Mouse (Mus musculus) liver, postnatal 0 days (tissue): Measurements from ENCODE around the gene Nfat5. TPM values are rescaled to one million over a fixed set of nuclear protein-coding genes. Genes with fewer than 3 reads are reported as not detected.

Experiments used
- ATAC-seq: fragments of 200-750 bp; cut with Nextera tagmentation; 2 replicates; pipeline ENCODE4 v1.8.0; 2017; ENCODE audit warnings: mild to moderate bottlenecking, moderate library complexity
- DNase-seq: peaks from one replicate; pipeline ENCODE4 v3.0.0-alpha.2; 2016
- H3K27ac ChIP-seq: fragments of 300-500 bp; sonication (generic); 2 replicates; pipeline ENCODE4 v1.5.1; 2014; ENCODE audit warnings: antibody characterized with exemption, moderate library complexity, mild to moderate bottlenecking, low read depth
- H3K27me3 ChIP-seq: fragments of 300-500 bp; sonication (generic); 2 replicates; pipeline ENCODE4 v1.6.1; 2014; ENCODE audit warnings: low read length, control low read depth, mixed read lengths; ENCODE audit not compliant: insufficient read depth
- H3K36me3 ChIP-seq: fragments of 300-500 bp; sonication (generic); replicated peaks from 2 replicates; pipeline ENCODE4 v1.6.1; 2014; ENCODE audit warnings: mild to moderate bottlenecking, control low read depth, low read length, moderate library complexity, mixed read lengths; ENCODE audit not compliant: insufficient read depth
- H3K4me1 ChIP-seq: fragments of 300-500 bp; sonication (generic); 2 replicates; pipeline ENCODE4 v1.6.1; 2014; ENCODE audit warnings: antibody characterized with exemption, mild to moderate bottlenecking, control low read depth; ENCODE audit not compliant: insufficient read depth
- H3K4me2 ChIP-seq: fragments of 300-500 bp; sonication (generic); 2 replicates; pipeline ENCODE4 v1.6.1; 2014; ENCODE audit warnings: low read depth, mild to moderate bottlenecking, low read length, moderate library complexity, mixed read lengths
- H3K4me3 ChIP-seq: fragments of 300-500 bp; sonication (generic); 2 replicates; pipeline ENCODE4 v1.5.1; 2014; ENCODE audit warnings: low read depth, low read length
- H3K9ac ChIP-seq: fragments of 300-500 bp; sonication (generic); replicated peaks from 2 replicates; pipeline ENCODE4 v1.6.1; 2014; ENCODE audit warnings: mild to moderate bottlenecking, moderate library complexity
- H3K9me3 ChIP-seq: fragments of 300-500 bp; sonication (generic); 2 replicates; pipeline ENCODE4 v1.6.1; 2016; ENCODE audit warnings: mild to moderate bottlenecking, control low read depth, low read length, mixed read lengths
- CTCF ChIP-seq: sonication (generic); IDR thresholded peaks from 2 replicates; pipeline ENCODE4 v1.5.1; 2016; ENCODE audit warnings: antibody characterized with exemption, low read depth
- EP300 ChIP-seq: IDR thresholded peaks from 2 replicates; pipeline ENCODE4 v1.6.1; 2016; ENCODE audit warnings: antibody characterized with exemption, low read depth, mild to moderate bottlenecking
- WGBS: fragments of 180-500 bp; shearing (Covaris S2); extraction: QIAGEN DNeasy Blood & Tissue Kit; methylation state at CpG from one replicate; pipeline ENCODE4 v1.1.7; 2014; ENCODE audit not compliant: insufficient replicate concordance; 5-methylcytosine and 5-hydroxymethylcytosine counted together
- polyA plus RNA-seq: library from polyadenylated mRNA; unstranded; fragments of >200 nt; fragmentation: Nextera tagmentation; extraction: Ambion mirVana; gene quantifications from 2 replicates; pipeline ENCODE4 v1.2.1, GENCODE M21; 2015

Gene Nfat5
- polyA plus RNA-seq, 1 experiment from 2014 or later = 1.6 TPM

GRCm38 (mm10) chr8:107286686-107287085 is 6.6 kb upstream of the Nfat5 start:
- no peak overlapping the region for H3K9ac ChIP-seq
- DNase-seq (no peak), ATAC-seq (no peak)
- H3K4me1 ChIP-seq = no peaks in the 10 kb centered on the region
- H3K9me3 ChIP-seq = no peaks in the 10 kb centered on the region
- peak overlapping the region; percentile 26; the same call in 1 of the 2 replicates for H3K4me2 ChIP-seq
- TF ChIP-seq CTCF (no peak), EP300 (no peak)
- no peaks in the 10 kb centered on the region for H3K27me3 ChIP-seq
- no peaks in the 10 kb centered on the region for H3K36me3 ChIP-seq
- no peak overlapping the region for H3K4me3 ChIP-seq
- WGBS = 62% methylated on average over 9 of the region's 9 CpGs
- no peak overlapping the region for H3K27ac ChIP-seq

GRCm38 (mm10) chr8:107287522-107287921 is 5.7 kb upstream of the Nfat5 start:
- Histone ChIP-seq H3K9ac (no peak overlapping the region), H3K36me3 (no peaks in the 10 kb centered on the region), H3K27ac (no peak overlapping the region), H3K4me2 (no peak overlapping the region), H3K4me3 (no peak overlapping the region), H3K27me3 (no peaks in the 10 kb centered on the region), H3K9me3 (no peaks in the 10 kb centered on the region), H3K4me1 (no peaks in the 10 kb centered on the region)
- WGBS = 79% methylated on average over 5 of the region's 5 CpGs
- no peak for TF ChIP-seq CTCF
- TF ChIP-seq EP300 = no peak
- ATAC-seq (no peak), DNase-seq (no peak)

GRCm38 (mm10) chr8:107291171-107291601 is 2.1 kb upstream of the Nfat5 start:
- no peak for TF ChIP-seq CTCF
- TF ChIP-seq EP300 = no peak
- 43% methylated on average over 4 of the region's 4 CpGs for WGBS
- H3K4me2 ChIP-seq = no peak overlapping the region
- H3K4me1 ChIP-seq = peaks cover 3% of the 10 kb centered on the region; the same call in 1 of the 2 replicates
- ATAC-seq = no peak
- no peaks in the 10 kb centered on the region for H3K9me3 ChIP-seq
- DNase-seq = no peak
- no peak overlapping the region for H3K27ac ChIP-seq
- H3K4me3 ChIP-seq = no peak overlapping the region
- H3K9ac ChIP-seq = no peak overlapping the region
- no peaks in the 10 kb centered on the region for H3K36me3 ChIP-seq
- H3K27me3 ChIP-seq = no peaks in the 10 kb centered on the region

GRCm38 (mm10) chr8:107292119-107292927 is 947 bp upstream of the Nfat5 start:
- Histone ChIP-seq H3K27me3 (no peaks in the 10 kb centered on the region), H3K4me2 (peak overlapping the region; percentile 87), H3K9ac (peak overlapping the region; percentile 96), H3K9me3 (no peaks in the 10 kb centered on the region), H3K27ac (peak overlapping the region; percentile 98), H3K36me3 (no peaks in the 10 kb centered on the region; the same call in 1 of the 2 replicates), H3K4me1 (peaks cover 3% of the 10 kb centered on the region; the same call in 1 of the 2 replicates), H3K4me3 (peak overlapping the region; percentile 95)
- ATAC-seq (no peak), DNase-seq (no peak)
- WGBS = 56% methylated on average over 18 of the region's 18 CpGs
- TF ChIP-seq EP300 (no peak), CTCF (peak; percentile 8; the same call in 1 of the 2 replicates)

GRCm38 (mm10) chr8:107293641-107294628 is 665 bp downstream of the Nfat5 start:
- Histone ChIP-seq H3K27ac (peak overlapping the region; percentile 98), H3K9me3 (no peaks in the 10 kb centered on the region), H3K4me2 (peak overlapping the region; percentile 87), H3K36me3 (no peaks in the 10 kb centered on the region; the same call in 1 of the 2 replicates), H3K4me3 (peak overlapping the region; percentile 95), H3K9ac (peak overlapping the region; percentile 96), H3K4me1 (peaks cover 3% of the 10 kb centered on the region; the same call in 1 of the 2 replicates), H3K27me3 (no peaks in the 10 kb centered on the region)
- TF ChIP-seq CTCF = no peak
- TF ChIP-seq EP300 = no peak
- WGBS = 1% methylated on average over 66 of the region's 98 CpGs
- DNase-seq (peak; percentile 63), ATAC-seq (peak; percentile 59)
